Mouse (Mus musculus): Measurements from ENCODE around the gene Map4k3. TPM values are rescaled to one million over a fixed set of nuclear protein-coding genes. Genes with fewer than 3 reads are reported as not detected.

The Map4k3 gene
- polyA plus RNA-seq, 1 experiment from 2014 or later = 37.5 TPM

DNA sequence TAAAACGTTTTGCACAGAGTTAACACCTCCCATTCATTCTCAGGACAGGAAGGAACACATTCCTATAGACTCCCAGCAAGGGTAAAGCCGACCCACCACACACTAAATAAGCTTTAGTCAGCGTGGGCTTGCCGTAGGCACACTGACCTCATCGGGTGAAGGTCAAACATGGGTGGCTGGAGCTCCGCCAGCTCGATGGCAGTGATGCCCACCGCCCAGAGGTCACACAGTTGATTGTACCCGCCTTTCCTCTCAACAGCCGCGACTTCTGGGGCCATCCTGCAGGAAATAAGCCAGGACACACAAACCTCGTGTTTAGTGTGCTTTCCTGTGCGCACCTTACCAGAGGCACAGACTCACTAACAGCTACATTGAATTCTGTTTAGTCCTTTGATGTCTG is 83.7 kb downstream of the Map4k3 start:
- Histone ChIP-seq H3K27ac (ENCODE audit: low read length) (no peak overlapping the region), H3K27me3 (replicated peaks; ENCODE audit: insufficient read depth, low read length) (no peaks in the 10 kb centered on the region), H3K4me1 (ENCODE audit: insufficient read depth, low read depth, low read length) (no peaks in the 10 kb centered on the region), H3K9ac (replicated peaks; ENCODE audit: low read depth) (no peak overlapping the region), H3K4me2 (replicated peaks; ENCODE audit: low read depth, low read length) (no peak overlapping the region), H3K4me3 (ENCODE audit: low read depth, low read length) (no peak overlapping the region), H3K36me3 (ENCODE audit: insufficient read depth, low read length) (peaks cover 30% of the 10 kb centered on the region; the same call in 1 of the 2 replicates), H3K9me3 (ENCODE audit: low read length) (no peaks in the 10 kb centered on the region)
- DNase-seq (ENCODE audit: low spot score) (no peak), ATAC-seq (no peak)
- WGBS = 50% methylated on average over 13 of the region's 13 CpGs
- TF ChIP-seq EP300 (IDR thresholded peaks at IDR 0.05) (no peak), CTCF (IDR thresholded peaks at IDR 0.05) (no peak)

DNA sequence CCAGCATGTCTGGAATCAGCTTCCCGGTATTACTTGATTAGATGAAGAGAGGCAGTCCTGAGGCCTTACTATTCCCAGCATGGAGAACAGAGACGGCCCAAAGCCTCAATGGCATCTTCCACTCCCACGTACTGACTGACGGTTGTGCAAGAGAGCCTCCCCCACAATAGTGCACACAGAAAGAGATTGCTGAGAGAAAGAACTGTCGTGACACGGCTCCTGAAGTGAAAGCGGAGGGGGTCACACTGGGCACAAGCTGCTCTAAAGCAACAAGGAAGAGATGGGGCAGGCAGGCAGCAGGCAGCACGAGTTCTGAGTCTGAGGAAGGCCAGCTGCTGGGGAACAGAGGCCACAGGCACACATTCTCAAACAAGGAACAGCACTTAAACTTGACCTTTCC is 90.2 kb downstream of the Map4k3 start:
- ATAC-seq = peak; percentile 59; the same call in 1 of the 2 replicates
- Histone ChIP-seq H3K9me3 (ENCODE audit: low read length) (no peaks in the 10 kb centered on the region), H3K4me1 (ENCODE audit: insufficient read depth, low read depth, low read length) (no peaks in the 10 kb centered on the region), H3K9ac (replicated peaks; ENCODE audit: low read depth) (no peak overlapping the region), H3K27ac (ENCODE audit: low read length) (no peak overlapping the region), H3K36me3 (ENCODE audit: insufficient read depth, low read length) (peaks cover 13% of the 10 kb centered on the region; the same call in 1 of the 2 replicates), H3K4me2 (replicated peaks; ENCODE audit: low read depth, low read length) (no peak overlapping the region), H3K4me3 (ENCODE audit: low read depth, low read length) (no peak overlapping the region), H3K27me3 (replicated peaks; ENCODE audit: insufficient read depth, low read length) (no peaks in the 10 kb centered on the region)
- WGBS = 52% methylated on average over 8 of the region's 8 CpGs
- 0 out of 2 replicates have a peak, but pooled peaks have one; percentile 1 for TF ChIP-seq CTCF (IDR thresholded peaks at IDR 0.05)
- no peak for TF ChIP-seq EP300 (IDR thresholded peaks at IDR 0.05)
- peak; percentile 48 for DNase-seq (ENCODE audit: low spot score)

DNA sequence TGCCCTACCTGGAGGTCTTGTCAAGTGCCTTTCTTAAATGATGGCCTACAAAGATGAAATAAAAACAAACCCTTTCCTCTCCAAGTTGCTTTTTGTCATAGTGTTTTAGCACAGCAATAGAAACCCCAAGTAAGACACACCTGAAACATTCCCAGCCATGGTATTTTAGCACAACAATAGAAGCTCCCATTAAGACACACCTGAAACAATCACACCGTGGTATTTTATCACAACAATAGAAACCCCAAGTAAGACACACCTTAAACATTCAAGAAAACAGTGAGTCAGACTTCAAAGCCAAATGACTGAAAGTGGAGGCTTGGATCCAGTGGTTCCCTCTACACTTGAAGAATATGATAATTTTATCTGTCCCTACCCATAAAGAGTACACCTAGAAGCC is 92.5 kb downstream of the Map4k3 start:
- TF ChIP-seq EP300 (IDR thresholded peaks at IDR 0.05) (no peak), CTCF (IDR thresholded peaks at IDR 0.05) (no peak)
- Histone ChIP-seq H3K27ac (ENCODE audit: low read length) (no peak overlapping the region), H3K4me2 (replicated peaks; ENCODE audit: low read depth, low read length) (no peak overlapping the region), H3K4me1 (ENCODE audit: insufficient read depth, low read depth, low read length) (no peaks in the 10 kb centered on the region), H3K9ac (replicated peaks; ENCODE audit: low read depth) (no peak overlapping the region), H3K27me3 (replicated peaks; ENCODE audit: insufficient read depth, low read length) (no peaks in the 10 kb centered on the region), H3K36me3 (ENCODE audit: insufficient read depth, low read length) (peaks cover 24% of the 10 kb centered on the region; the same call in 1 of the 2 replicates), H3K9me3 (ENCODE audit: low read length) (no peaks in the 10 kb centered on the region), H3K4me3 (ENCODE audit: low read depth, low read length) (no peak overlapping the region)
- DNase-seq (ENCODE audit: low spot score) = no peak
- ATAC-seq = no peak
- WGBS = 87% methylated on average over 1 of the region's 1 CpGs

DNA sequence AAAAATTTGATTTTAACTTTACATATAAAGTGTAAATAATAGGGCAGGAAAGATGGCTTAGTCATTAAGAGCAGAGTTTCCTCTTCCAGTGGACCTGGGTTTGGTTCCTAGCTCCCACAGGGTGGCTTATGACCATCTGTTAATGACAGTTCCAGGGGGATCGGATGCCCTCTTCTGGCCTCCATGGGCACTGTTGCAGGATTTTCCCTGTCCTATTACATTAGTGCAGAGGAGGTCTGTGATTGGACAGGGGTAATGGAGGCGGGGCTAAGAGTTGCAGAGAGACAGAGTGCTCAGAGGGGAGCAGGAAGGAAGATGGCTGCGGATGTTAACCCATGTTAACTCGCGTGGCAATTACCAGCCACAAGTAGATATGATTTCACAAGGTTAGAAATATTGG is 95.4 kb downstream of the Map4k3 start:
- Histone ChIP-seq H3K4me2 (replicated peaks; ENCODE audit: low read depth, low read length) (no peak overlapping the region), H3K27me3 (replicated peaks; ENCODE audit: insufficient read depth, low read length) (no peaks in the 10 kb centered on the region), H3K9ac (replicated peaks; ENCODE audit: low read depth) (no peak overlapping the region), H3K9me3 (ENCODE audit: low read length) (no peaks in the 10 kb centered on the region), H3K36me3 (ENCODE audit: insufficient read depth, low read length) (peaks cover 20% of the 10 kb centered on the region; the same call in 1 of the 2 replicates), H3K27ac (ENCODE audit: low read length) (no peak overlapping the region), H3K4me3 (ENCODE audit: low read depth, low read length) (no peak overlapping the region), H3K4me1 (ENCODE audit: insufficient read depth, low read depth, low read length) (no peaks in the 10 kb centered on the region)
- DNase-seq (ENCODE audit: low spot score) (no peak), ATAC-seq (no peak)
- 89% methylated on average over 5 of the region's 5 CpGs for WGBS
- no peak for TF ChIP-seq CTCF (IDR thresholded peaks at IDR 0.05)
- no peak for TF ChIP-seq EP300 (IDR thresholded peaks at IDR 0.05)

DNA sequence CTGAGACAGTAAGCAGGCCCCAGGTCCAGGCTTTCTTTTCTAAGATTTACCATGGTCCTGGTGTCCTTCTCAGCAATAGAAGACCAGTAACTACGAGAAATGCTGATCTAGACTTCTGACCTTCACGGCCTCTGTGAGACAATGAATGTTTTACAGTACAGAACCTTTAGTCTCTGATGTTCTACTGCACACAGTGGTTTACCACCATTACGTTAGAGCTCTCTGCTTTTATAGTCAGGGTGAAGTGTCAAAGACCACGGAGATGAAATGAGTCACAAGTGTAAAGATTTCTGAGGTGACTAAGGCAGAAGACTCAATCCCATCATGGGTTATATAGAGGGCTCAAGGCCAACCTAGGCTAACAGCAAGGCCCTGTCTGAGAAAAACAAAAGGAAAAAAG is 95.9 kb downstream of the Map4k3 start:
- TF ChIP-seq EP300 (IDR thresholded peaks at IDR 0.05) (no peak), CTCF (IDR thresholded peaks at IDR 0.05) (no peak)
- Histone ChIP-seq H3K36me3 (ENCODE audit: insufficient read depth, low read length) (peaks cover 20% of the 10 kb centered on the region; the same call in 1 of the 2 replicates), H3K27ac (ENCODE audit: low read length) (no peak overlapping the region), H3K4me1 (ENCODE audit: insufficient read depth, low read depth, low read length) (no peaks in the 10 kb centered on the region), H3K27me3 (replicated peaks; ENCODE audit: insufficient read depth, low read length) (no peaks in the 10 kb centered on the region), H3K9ac (replicated peaks; ENCODE audit: low read depth) (no peak overlapping the region), H3K4me3 (ENCODE audit: low read depth, low read length) (no peak overlapping the region), H3K4me2 (replicated peaks; ENCODE audit: low read depth, low read length) (no peak overlapping the region), H3K9me3 (ENCODE audit: low read length) (no peaks in the 10 kb centered on the region)
- ATAC-seq = no peak
- WGBS = 98% methylated on average over 4 of the region's 4 CpGs
- DNase-seq (ENCODE audit: low spot score) = no peak

DNA sequence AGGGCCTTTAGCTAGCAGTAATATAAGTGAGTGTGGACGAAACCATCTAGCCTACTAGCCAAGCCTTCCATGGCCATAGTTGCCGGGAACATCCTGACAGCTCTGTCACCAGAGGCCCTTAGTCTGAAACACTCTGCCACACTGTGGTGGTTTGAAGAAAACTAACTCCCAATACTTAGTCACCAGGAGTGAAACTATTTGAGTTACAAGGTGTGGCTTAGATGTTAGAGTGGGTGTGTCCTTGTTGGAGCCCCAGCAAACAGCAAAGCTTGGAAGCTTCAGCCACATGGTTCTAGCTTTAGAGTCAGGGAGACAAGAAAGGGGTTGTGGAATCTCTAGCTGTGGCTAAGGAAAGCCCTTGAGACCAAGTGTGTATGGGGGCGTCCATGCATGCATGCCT is 97.3 kb downstream of the Map4k3 start:
- Histone ChIP-seq H3K9ac (replicated peaks; ENCODE audit: low read depth) (no peak overlapping the region), H3K4me2 (replicated peaks; ENCODE audit: low read depth, low read length) (no peak overlapping the region), H3K36me3 (ENCODE audit: insufficient read depth, low read length) (peaks cover 20% of the 10 kb centered on the region; the same call in 1 of the 2 replicates), H3K4me1 (ENCODE audit: insufficient read depth, low read depth, low read length) (no peaks in the 10 kb centered on the region), H3K4me3 (ENCODE audit: low read depth, low read length) (no peak overlapping the region), H3K27ac (ENCODE audit: low read length) (no peak overlapping the region), H3K27me3 (replicated peaks; ENCODE audit: insufficient read depth, low read length) (no peaks in the 10 kb centered on the region), H3K9me3 (ENCODE audit: low read length) (no peaks in the 10 kb centered on the region)
- no peak for TF ChIP-seq EP300 (IDR thresholded peaks at IDR 0.05)
- TF ChIP-seq CTCF (IDR thresholded peaks at IDR 0.05) = no peak
- no peak for ATAC-seq
- 95% methylated on average over 3 of the region's 3 CpGs for WGBS
- DNase-seq (ENCODE audit: low spot score) = no peak

DNA sequence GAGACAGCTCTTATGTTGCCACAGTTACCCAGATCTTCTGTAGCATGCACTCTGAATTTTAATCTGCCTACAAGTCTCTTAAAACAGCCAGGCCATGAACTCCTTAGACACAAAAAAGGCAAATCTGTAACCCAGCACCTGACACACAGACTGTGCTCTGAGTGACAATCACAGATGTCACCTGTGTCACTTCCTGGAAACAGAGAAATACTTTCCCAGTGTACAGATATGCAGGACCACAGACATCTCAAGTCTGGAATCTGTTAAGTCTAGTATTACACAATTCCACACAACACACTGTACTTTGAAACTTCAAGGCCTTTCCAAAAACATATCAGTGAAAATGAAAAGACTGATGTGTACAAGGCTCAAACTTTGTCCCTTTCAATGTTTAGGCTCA is 103.3 kb downstream of the Map4k3 start:
- ATAC-seq (no peak; the same call in 1 of the 2 replicates), DNase-seq (ENCODE audit: low spot score) (peak; percentile 20)
- no peak overlapping the region for H3K27ac ChIP-seq (ENCODE audit: low read length)
- H3K4me1 ChIP-seq (ENCODE audit: insufficient read depth, low read depth, low read length) = no peaks in the 10 kb centered on the region
- no peak overlapping the region for H3K4me2 ChIP-seq (replicated peaks; ENCODE audit: low read depth, low read length)
- H3K27me3 ChIP-seq (replicated peaks; ENCODE audit: insufficient read depth, low read length) = no peaks in the 10 kb centered on the region
- H3K4me3 ChIP-seq (ENCODE audit: low read depth, low read length) = no peak overlapping the region
- no peak overlapping the region for H3K9ac ChIP-seq (replicated peaks; ENCODE audit: low read depth)
- H3K36me3 ChIP-seq (ENCODE audit: insufficient read depth, low read length) = no peaks in the 10 kb centered on the region; the same call in 1 of the 2 replicates
- H3K9me3 ChIP-seq (ENCODE audit: low read length) = no peaks in the 10 kb centered on the region
- TF ChIP-seq EP300 (IDR thresholded peaks at IDR 0.05) (no peak), CTCF (IDR thresholded peaks at IDR 0.05) (no peak)

All from lung, postnatal 0 days (tissue).